Mouse (Mus musculus): ENCODE data around the gene Adgra1. TPM values are rescaled to one million over a fixed set of nuclear protein-coding genes. Genes with fewer than 3 reads are reported as not detected.

Adgra1 gene
- total RNA-seq, 4 experiments from 2014 or later = 43.2 to 67.8 (median 57.9) TPM

- DNase-seq (ENCODE audit: low spot score in 2 of 2) = no peak
Measured at GRCm38 (mm10) chr7:139845101-139845500, 11.1 kb downstream of the Adgra1 start.

GRCm38 (mm10) chr7:139850152-139850551, 16.2 kb downstream of the Adgra1 start:
- peak in 1 of 2 experiments; percentile 35 for DNase-seq (ENCODE audit: low spot score in 2 of 2)

- DNase-seq (ENCODE audit: low spot score in 2 of 2) = no peak
Measured at GRCm38 (mm10) chr7:139850677-139851076, 16.7 kb downstream of the Adgra1 start.

- peak; percentile 49 to 54 for DNase-seq (ENCODE audit: low spot score in 2 of 2)
Measured at GRCm38 (mm10) chr7:139851098-139851497, 17.1 kb downstream of the Adgra1 start.

- DNase-seq (ENCODE audit: low spot score in 2 of 2) = no peak
Measured at GRCm38 (mm10) chr7:139855261-139855660, 21.3 kb downstream of the Adgra1 start.

- peak; percentile 66 to 87 for DNase-seq (ENCODE audit: low spot score in 2 of 2)
Measured at GRCm38 (mm10) chr7:139861411-139861810, 27.4 kb downstream of the Adgra1 start.

GRCm38 (mm10) chr7:139863076-139863475, 29.1 kb downstream of the Adgra1 start:
- no peak for DNase-seq (ENCODE audit: low spot score in 2 of 2)

- no peak for DNase-seq (ENCODE audit: low spot score in 2 of 2)
Measured at GRCm38 (mm10) chr7:139864253-139864652, 30.3 kb downstream of the Adgra1 start.

GRCm38 (mm10) chr7:139864871-139865270, 30.9 kb downstream of the Adgra1 start:
- no peak for DNase-seq (ENCODE audit: low spot score in 2 of 2)

- no peak for DNase-seq (ENCODE audit: low spot score in 2 of 2)
Measured at GRCm38 (mm10) chr7:139871014-139871413, 37.0 kb downstream of the Adgra1 start.

GRCm38 (mm10) chr7:139877167-139877792, 43.3 kb downstream of the Adgra1 start:
- peak in 1 of 2 experiments; percentile 61 for DNase-seq (ENCODE audit: low spot score in 2 of 2)

GRCm38 (mm10) chr7:139878122-139878521, 44.1 kb downstream of the Adgra1 start:
- no peak for DNase-seq (ENCODE audit: low spot score in 2 of 2)

- DNase-seq (ENCODE audit: low spot score in 2 of 2) = no peak
Measured at GRCm38 (mm10) chr7:139878621-139879020, 44.6 kb downstream of the Adgra1 start.

GRCm38 (mm10) chr7:139883545-139883944, 49.6 kb downstream of the Adgra1 start:
- no peak for DNase-seq (ENCODE audit: low spot score in 2 of 2)

GRCm38 (mm10) chr7:139891779-139892178, 57.8 kb downstream of the Adgra1 start:
- no peak for DNase-seq (ENCODE audit: low spot score in 2 of 2)

- DNase-seq (ENCODE audit: low spot score in 2 of 2) = peak; percentile 82 to 83
Measured at GRCm38 (mm10) chr7:139894655-139895557, 60.9 kb downstream of the Adgra1 start, which contains the start of gene Kndc1. Kndc1 (plus strand) TSS chr7:139894696.

GRCm38 (mm10) chr7:139896271-139896670, 62.3 kb downstream of the Adgra1 start:
- DNase-seq (ENCODE audit: low spot score in 2 of 2) = no peak

- DNase-seq (ENCODE audit: low spot score in 2 of 2) = no peak
Measured at GRCm38 (mm10) chr7:139896796-139897195, 62.8 kb downstream of the Adgra1 start.

GRCm38 (mm10) chr7:139898606-139899005, 64.6 kb downstream of the Adgra1 start:
- no peak for DNase-seq (ENCODE audit: low spot score in 2 of 2)

- DNase-seq (ENCODE audit: low spot score in 2 of 2) = peak in 1 of 2 experiments; percentile 62
Measured at GRCm38 (mm10) chr7:139899505-139899904, 65.5 kb downstream of the Adgra1 start.

- no peak for DNase-seq (ENCODE audit: low spot score in 2 of 2)
Measured at GRCm38 (mm10) chr7:139900456-139900855, 66.5 kb downstream of the Adgra1 start.

GRCm38 (mm10) chr7:139900896-139901295, 66.9 kb downstream of the Adgra1 start:
- no peak for DNase-seq (ENCODE audit: low spot score in 2 of 2)

All from layer of hippocampus, adult 8-10 months (tissue).